Mouse (Mus musculus) cerebellum, postnatal 4 days (tissue): Measurements from ENCODE around the gene Gm29776.

Experiments
- DNase-seq, 2 experiments: peaks; one replicate each; pipeline ENCODE4 v3.0.0; 2022; ENCODE audit warnings: low spot score in 2 of 2, mixed read lengths in 1 of 2

Gm29776 gene

DNA sequence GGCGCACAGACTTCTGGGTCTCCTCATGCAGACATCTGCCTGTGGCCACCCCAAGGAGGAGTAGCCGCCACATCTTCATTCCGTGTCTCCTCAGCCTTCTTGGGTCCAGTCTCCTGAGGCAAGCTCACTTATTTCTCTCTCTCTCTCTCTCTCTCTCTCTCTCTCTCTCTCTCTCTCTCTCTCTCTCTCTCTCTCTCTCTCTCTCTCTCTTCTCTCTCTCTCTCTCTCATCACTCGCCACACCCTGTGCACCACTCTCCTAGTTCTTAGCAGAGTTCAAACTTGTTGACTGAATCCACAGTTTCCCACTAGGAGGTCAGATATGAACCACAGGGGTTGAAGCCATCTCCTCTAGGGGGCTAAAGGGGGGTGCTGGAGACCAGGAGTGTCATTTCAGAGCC lies at the start of gene Gm29776:
TSS of gene Gm29776 (minus strand) at position 101 of the 400 bp plus-strand sequence.
- DNase-seq: no peak

- no peak for DNase-seq
Observed at GRCm38 (mm10) chr14:54746038-54746437, 47.4 kb upstream of the Gm29776 start.

- no peak for DNase-seq
Observed at GRCm38 (mm10) chr14:54744473-54744872, 45.8 kb upstream of the Gm29776 start.

DNA sequence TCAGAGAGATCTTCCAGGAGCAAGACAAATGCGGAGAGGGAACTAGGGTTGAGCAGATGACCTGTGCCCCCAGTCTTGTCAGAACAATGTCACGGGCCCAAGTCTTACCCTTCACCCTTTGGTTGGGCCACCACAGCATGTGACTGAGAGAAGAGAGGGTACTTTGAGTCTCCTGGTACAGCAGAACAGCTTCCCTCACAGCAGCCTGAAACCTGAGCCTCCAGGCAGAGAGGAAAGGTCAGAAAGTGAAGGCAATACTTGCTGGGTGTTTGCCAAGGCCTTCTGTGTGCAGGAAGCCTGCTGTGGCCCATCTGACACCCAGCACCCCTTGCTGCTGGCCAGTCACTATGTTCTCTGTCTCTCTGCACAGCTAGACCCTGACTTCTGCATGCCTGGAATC lies 43.7 kb upstream of the Gm29776 start:
- no peak for DNase-seq

GRCm38 (mm10) chr14:54741721-54742120 lies 43.1 kb upstream of the Gm29776 start:
- DNase-seq: no peak

DNA sequence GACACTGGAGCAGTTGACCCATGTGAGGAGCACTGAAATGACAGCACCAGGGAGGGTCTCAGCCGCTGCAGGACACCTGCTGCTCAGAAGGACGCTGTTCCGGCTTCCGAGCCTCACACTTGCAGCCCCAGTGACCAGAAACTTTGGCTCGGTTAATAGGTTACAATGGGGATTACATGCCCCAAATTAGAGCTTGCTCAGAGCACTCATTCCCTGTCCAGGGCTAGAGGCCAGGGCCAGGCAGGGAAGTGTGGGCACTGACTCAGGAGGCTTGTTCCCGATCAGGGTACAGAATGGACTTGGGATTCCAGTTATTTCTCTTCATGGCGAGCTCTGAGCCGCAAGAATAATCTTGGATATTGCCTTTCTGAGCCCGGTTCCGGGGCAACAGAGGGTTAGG lies 39.0 kb upstream of the Gm29776 start:
- no peak for DNase-seq

GRCm38 (mm10) chr14:54736555-54737552 lies 38.2 kb upstream of the Gm29776 start:
- no peak for DNase-seq

DNA sequence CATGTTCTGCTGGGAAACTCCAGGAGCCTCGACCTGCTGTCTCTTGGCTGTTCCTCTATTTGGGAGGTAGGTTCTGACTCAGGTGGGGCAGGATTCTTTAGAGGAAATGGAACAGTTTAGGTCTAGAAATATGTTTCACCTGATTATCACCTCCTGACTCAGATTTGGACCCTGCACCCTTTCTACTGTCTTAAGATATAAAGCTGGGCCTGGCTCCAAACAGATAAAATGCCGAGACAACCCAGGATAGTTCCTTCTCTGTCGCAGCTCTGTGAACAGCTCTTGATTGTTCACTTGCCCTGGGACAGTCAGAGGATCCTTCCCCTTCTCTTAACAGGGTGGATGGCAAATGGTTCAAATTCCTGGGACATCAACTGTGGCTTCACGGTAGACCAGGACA lies 36.6 kb upstream of the Gm29776 start:
- DNase-seq: no peak

DNA sequence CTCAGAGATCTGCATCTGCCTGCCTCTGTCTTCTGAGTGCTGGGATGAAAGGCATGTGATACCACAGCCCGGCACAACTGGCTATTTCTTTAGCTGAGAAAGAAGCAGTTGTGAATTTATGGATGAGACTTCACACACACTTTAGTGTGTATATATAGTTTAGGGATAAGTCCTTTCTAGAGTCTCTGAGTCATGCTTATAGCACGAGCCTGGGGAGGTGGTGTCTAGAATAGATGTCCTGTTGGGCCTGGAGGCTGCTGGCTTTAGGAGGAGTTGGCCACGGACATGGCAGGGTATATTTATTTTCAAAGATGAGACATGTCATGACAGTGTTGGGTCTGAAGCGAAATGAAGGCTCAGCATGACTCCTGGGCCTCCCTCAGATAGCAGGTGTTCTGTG lies 35.4 kb upstream of the Gm29776 start:
- DNase-seq: no peak

GRCm38 (mm10) chr14:54732206-54732605 lies 33.6 kb upstream of the Gm29776 start:
- DNase-seq: no peak

GRCm38 (mm10) chr14:54730305-54730704 lies 31.7 kb upstream of the Gm29776 start:
- no peak for DNase-seq

- DNase-seq: no peak
Observed at GRCm38 (mm10) chr14:54728823-54729653, 30.4 kb upstream of the Gm29776 start.

DNA sequence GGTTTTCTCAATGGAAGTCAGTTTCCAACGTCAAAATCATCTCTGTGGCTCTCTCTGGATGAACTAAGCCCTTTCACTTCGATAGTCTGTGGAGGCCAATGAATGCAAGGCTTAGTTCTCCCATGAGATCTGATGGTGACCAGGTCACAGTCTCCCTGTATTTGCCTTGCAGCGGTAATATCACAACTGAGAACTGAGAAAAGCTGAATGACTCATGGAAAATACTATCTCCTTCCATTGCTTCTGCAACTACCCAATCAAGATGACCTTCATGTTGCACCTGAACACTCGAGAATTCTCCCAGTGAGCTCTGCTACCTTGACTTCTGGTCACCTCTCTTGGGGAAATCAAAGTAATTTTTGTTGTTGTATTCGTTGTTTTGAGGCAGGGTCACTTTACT lies 28.9 kb upstream of the Gm29776 start:
- no peak for DNase-seq

- no peak for DNase-seq
Observed at GRCm38 (mm10) chr14:54724049-54724448, 25.4 kb upstream of the Gm29776 start.

- DNase-seq: no peak
Observed at GRCm38 (mm10) chr14:54721711-54722110, 23.1 kb upstream of the Gm29776 start.

DNA sequence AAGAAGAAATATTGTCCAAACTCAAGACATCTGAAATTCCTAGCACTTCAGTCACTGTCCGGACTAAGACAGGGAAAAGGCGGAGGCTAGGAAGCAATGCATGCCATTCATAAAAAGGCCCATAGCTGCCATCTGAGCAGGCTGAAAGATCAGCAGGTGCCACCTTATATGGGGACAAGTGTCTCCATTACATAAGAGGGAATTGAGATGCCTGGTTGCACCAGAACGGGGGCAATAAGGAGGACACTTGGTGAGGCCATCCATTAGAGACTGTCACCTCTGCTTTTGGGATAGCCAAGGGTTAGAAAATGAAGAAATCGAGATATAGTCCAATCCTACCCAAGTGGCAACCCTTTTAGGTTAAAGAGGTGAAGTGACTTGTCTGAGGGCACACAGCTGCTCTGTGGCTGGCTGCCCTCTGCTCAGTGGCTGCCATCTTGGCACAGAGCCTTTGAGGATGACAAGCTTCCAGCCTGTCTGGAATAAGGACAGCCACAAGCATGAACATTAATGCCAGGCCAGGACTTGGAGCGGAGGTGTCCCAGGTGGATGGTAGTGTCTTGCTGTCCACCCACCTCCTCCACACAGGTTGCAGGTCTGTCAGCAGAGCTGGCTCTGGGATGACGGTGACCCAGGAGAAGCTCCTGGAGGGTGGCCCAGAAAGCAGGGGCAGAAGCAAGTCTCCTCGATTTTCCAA lies 22.2 kb upstream of the Gm29776 start:
- DNase-seq: peak in 1 of 2 experiments; percentile 42

DNA sequence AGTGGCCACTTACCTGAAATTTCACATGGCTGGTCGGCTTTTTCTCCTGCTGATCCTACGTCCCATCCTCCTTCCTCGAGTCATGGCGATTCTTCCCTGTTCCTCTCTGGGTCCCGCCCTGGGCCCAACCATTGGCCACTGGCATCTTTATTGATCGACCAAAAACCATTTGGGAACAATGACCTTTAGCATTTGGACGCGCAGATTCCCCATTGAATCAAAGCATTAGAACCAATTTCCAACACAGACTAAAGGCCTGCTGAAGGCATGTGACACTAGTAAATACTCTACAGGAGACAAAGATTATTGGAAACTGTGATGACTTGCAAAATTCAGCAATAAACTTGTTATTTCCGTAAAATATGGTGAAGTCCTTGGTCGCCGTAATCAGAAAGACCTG lies 21.4 kb upstream of the Gm29776 start:
- DNase-seq: no peak

DNA sequence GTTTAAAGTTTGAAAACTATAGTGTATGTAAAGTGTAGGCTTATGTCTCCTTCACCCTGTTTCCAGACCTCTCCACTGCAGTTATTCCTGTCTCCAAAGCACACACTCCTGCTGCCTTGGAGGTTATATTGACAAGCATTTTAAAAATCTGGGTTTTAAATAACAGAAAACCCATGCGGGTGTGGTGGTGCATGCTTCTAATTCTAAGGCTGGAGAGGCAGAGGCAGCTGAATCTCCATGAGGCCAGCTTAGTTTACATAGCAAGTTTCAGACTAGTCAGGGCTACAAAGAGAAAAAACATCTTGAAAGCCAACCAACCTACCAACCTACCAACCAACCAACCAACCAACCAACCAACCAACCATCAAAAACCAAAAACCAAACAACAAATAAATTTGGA lies 16.8 kb upstream of the Gm29776 start:
- no peak for DNase-seq

DNA sequence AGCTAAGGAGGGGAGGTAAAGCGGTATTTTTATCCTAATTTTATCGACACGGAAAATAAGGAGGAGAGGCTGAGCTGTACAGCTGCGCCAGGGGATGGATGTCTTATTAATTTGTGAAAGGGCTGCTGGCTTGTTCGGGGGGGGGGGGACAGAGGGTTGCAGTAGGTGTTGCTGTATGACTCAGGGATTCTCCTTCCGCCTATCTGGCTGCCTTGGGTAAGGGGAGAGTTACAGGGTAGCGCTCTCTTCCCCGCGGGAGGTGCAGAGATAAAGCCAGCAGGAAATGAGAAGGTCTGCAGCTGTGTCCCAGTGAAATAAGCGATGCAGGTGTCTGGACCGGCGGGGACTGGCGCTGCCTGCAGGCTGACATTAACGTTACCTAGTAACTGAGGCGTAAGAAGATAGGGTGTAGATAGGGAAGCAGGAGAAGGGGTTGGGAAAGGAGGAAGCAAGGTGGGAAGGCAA lies 16.0 kb upstream of the Gm29776 start:
- peak in 1 of 2 experiments; percentile 14 for DNase-seq

DNA sequence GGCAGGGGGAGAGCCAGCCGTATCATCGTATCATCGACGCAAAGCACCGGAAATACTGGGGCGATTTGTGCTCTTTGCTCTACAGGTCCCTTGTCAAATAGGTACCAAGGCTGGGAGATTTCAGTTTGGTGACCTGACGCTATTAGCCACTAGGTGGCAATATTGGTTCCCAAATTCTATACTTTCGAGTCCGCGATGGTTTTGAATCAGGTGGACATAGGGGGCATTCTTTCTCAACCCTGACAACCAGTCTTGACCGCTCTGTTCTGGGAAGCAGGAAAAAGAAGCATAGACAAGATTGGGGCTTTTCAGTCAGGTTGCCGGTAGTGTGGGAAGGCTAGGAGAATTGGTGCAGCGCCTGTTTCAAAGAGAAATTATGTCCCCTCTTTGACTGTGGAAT lies 15.5 kb upstream of the Gm29776 start:
- peak in 1 of 2 experiments; percentile 78 for DNase-seq

DNA sequence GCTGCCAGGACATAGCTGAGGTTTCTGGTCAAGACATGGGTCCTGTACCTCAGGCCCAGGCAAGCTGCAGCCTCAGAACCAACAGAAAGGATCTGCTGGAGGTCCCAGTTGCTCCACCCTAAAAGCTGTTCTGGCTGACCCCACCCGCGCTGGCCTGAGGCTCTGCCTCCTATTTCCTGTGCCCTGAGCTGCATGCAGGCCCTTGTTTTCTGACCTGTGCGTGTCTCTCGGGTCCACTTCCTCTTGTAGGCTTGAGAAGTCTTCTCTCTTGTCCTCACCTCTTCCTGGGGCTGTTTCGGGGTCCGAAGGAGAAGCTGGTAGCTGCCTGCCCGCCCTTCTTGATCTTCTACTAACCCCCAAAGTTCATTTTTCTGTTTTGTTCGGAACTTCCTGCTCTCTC lies 14.2 kb upstream of the Gm29776 start:
- no peak for DNase-seq

DNA sequence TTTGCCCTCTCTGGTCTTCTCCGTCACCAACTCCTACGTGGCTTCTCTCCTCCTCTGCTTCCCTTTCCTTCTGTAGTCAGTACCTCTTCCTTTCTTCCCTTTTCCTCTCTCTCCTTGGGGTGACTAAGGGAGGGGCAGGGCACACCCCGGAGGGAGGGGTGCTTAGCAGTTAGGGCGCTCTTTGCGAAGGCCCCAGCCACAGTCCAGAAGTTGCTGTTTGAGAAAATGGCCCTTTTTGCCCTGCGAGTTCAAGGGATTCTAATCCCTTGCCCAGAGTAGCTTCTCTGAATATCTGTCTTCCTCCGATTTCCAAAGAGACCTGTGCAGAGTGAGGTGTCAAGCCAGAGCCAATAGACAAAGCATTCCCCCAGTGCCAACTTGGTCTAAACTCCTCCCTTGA lies 13.4 kb upstream of the Gm29776 start, which contains the start of gene Cebpe:
TSS of gene Cebpe (minus strand) at position 101 of the 400 bp plus-strand sequence.
- no peak for DNase-seq
